Mouse (Mus musculus): ENCODE measurements at regions not wholly inside any gene's neighbourhood (a gene's known extent, or its start where the extent isn't known, plus 50 kb on each side); places are given as distances from the start of the nearest gene placed in this dataset.

- no peaks in the 10 kb centered on the region for H3K4me1 ChIP-seq (ENCODE audit: control insufficient read depth, insufficient read depth, low read length)
- no peak overlapping the region for H3K4me3 ChIP-seq (ENCODE audit: low read depth, low read length)
- WGBS = 97% methylated on average over 7 of the region's 7 CpGs
- DNase-seq (ENCODE audit: low spot score) = no peak
- H3K27me3 ChIP-seq (replicated peaks; ENCODE audit: control insufficient read depth, insufficient read depth, low read length) = no peaks in the 10 kb centered on the region
- H3K36me3 ChIP-seq (ENCODE audit: control insufficient read depth, insufficient read depth, low read length) = no peaks in the 10 kb centered on the region
- ATAC-seq = no peak
- no peak overlapping the region for H3K27ac ChIP-seq (ENCODE audit: low read depth, low read length)
- no peaks in the 10 kb centered on the region for H3K9me3 ChIP-seq (replicated peaks; ENCODE audit: control insufficient read depth, low read length)
- no peak overlapping the region for H3K4me2 ChIP-seq (ENCODE audit: low read length)
- H3K9ac ChIP-seq (ENCODE audit: low read length) = no peak overlapping the region
Observed at GRCm38 (mm10) chr6:140984249-140984648, 255.2 kb downstream of the Gm11077 start.

GRCm38 (mm10) chr6:140993643-140994580 is 255.2 kb upstream of the Pde3a start:
- H3K9ac ChIP-seq (ENCODE audit: low read length) = no peak overlapping the region
- no peaks in the 10 kb centered on the region for H3K36me3 ChIP-seq (ENCODE audit: control insufficient read depth, insufficient read depth, low read length)
- WGBS = 64% methylated on average over 13 of the region's 13 CpGs
- H3K4me2 ChIP-seq (ENCODE audit: low read length) = no peak overlapping the region
- H3K9me3 ChIP-seq (replicated peaks; ENCODE audit: control insufficient read depth, low read length) = no peaks in the 10 kb centered on the region
- peak; percentile 86 for ATAC-seq
- peak; percentile 79 for DNase-seq (ENCODE audit: low spot score)
- H3K4me1 ChIP-seq (ENCODE audit: control insufficient read depth, insufficient read depth, low read length) = peaks cover 3% of the 10 kb centered on the region; the same call in 1 of the 2 replicates
- no peak overlapping the region for H3K4me3 ChIP-seq (ENCODE audit: low read depth, low read length)
- no peaks in the 10 kb centered on the region for H3K27me3 ChIP-seq (replicated peaks; ENCODE audit: control insufficient read depth, insufficient read depth, low read length)
- H3K27ac ChIP-seq (ENCODE audit: low read depth, low read length) = no peak overlapping the region

GRCm38 (mm10) chr6:140995340-140996135 is 253.5 kb upstream of the Pde3a start:
- 57% methylated on average over 14 of the region's 14 CpGs for WGBS
- no peak for ATAC-seq

GRCm38 (mm10) chr6:140998069-140998468 is 251.0 kb upstream of the Pde3a start:
- Histone ChIP-seq H3K4me3 (ENCODE audit: low read depth, low read length) (no peak overlapping the region), H3K27me3 (replicated peaks; ENCODE audit: control insufficient read depth, insufficient read depth, low read length) (no peaks in the 10 kb centered on the region), H3K4me2 (ENCODE audit: low read length) (no peak overlapping the region), H3K36me3 (ENCODE audit: control insufficient read depth, insufficient read depth, low read length) (no peaks in the 10 kb centered on the region), H3K9me3 (replicated peaks; ENCODE audit: control insufficient read depth, low read length) (no peaks in the 10 kb centered on the region), H3K4me1 (ENCODE audit: control insufficient read depth, insufficient read depth, low read length) (peaks cover 3% of the 10 kb centered on the region; the same call in 1 of the 2 replicates), H3K9ac (ENCODE audit: low read length) (no peak overlapping the region), H3K27ac (ENCODE audit: low read depth, low read length) (no peak overlapping the region)
- 88% methylated on average over 7 of the region's 7 CpGs for WGBS
- ATAC-seq (no peak), DNase-seq (ENCODE audit: low spot score) (no peak)

More at GRCm38 (mm10) chr6:140995340-140996135, 253.5 kb upstream of the Pde3a start:
- peak; percentile 28 for DNase-seq (ENCODE audit: low spot score)
- no peak overlapping the region for H3K27ac ChIP-seq (ENCODE audit: low read depth, low read length)
- peaks cover 3% of the 10 kb centered on the region; the same call in 1 of the 2 replicates for H3K4me1 ChIP-seq (ENCODE audit: control insufficient read depth, insufficient read depth, low read length)
- H3K36me3 ChIP-seq (ENCODE audit: control insufficient read depth, insufficient read depth, low read length) = no peaks in the 10 kb centered on the region
- no peak overlapping the region for H3K9ac ChIP-seq (ENCODE audit: low read length)
- H3K4me3 ChIP-seq (ENCODE audit: low read depth, low read length) = no peak overlapping the region
- no peaks in the 10 kb centered on the region for H3K9me3 ChIP-seq (replicated peaks; ENCODE audit: control insufficient read depth, low read length)
- no peaks in the 10 kb centered on the region for H3K27me3 ChIP-seq (replicated peaks; ENCODE audit: control insufficient read depth, insufficient read depth, low read length)
- no peak overlapping the region for H3K4me2 ChIP-seq (ENCODE audit: low read length)

GRCm38 (mm10) chr6:141000552-141000951 is 248.5 kb upstream of the Pde3a start:
- no peak overlapping the region for H3K27ac ChIP-seq (ENCODE audit: low read depth, low read length)
- ATAC-seq = no peak
- no peak for DNase-seq (ENCODE audit: low spot score)
- no peak overlapping the region for H3K4me3 ChIP-seq (ENCODE audit: low read depth, low read length)
- no peaks in the 10 kb centered on the region for H3K9me3 ChIP-seq (replicated peaks; ENCODE audit: control insufficient read depth, low read length)
- H3K4me2 ChIP-seq (ENCODE audit: low read length) = no peak overlapping the region
- no peaks in the 10 kb centered on the region for H3K27me3 ChIP-seq (replicated peaks; ENCODE audit: control insufficient read depth, insufficient read depth, low read length)
- H3K4me1 ChIP-seq (ENCODE audit: control insufficient read depth, insufficient read depth, low read length) = no peaks in the 10 kb centered on the region
- H3K36me3 ChIP-seq (ENCODE audit: control insufficient read depth, insufficient read depth, low read length) = no peaks in the 10 kb centered on the region
- WGBS = 86% methylated on average over 2 of the region's 2 CpGs
- no peak overlapping the region for H3K9ac ChIP-seq (ENCODE audit: low read length)

DNA sequence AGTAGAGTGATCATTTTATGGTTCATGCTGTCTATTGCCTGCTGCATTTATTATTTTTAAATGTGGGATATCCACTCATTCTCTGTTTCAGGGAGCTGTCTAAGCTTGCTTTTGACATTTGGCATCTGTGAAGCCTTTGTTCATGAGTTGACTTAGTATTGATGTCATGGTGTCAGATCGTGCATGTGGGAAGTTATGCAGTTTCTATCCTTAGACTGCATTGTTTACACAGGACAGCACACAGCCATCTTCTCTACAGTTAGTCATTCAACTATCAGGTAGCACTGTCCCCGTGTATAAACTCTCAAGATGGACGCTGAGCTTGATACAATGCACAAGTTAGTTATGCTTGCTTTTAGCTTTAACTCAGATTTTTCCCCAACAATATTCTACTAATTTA is 247.8 kb upstream of the Pde3a start:
- H3K27ac ChIP-seq (ENCODE audit: low read depth, low read length) = no peak overlapping the region
- no peaks in the 10 kb centered on the region for H3K27me3 ChIP-seq (replicated peaks; ENCODE audit: control insufficient read depth, insufficient read depth, low read length)
- no peak overlapping the region for H3K4me3 ChIP-seq (ENCODE audit: low read depth, low read length)
- no peaks in the 10 kb centered on the region for H3K36me3 ChIP-seq (ENCODE audit: control insufficient read depth, insufficient read depth, low read length)
- H3K9ac ChIP-seq (ENCODE audit: low read length) = no peak overlapping the region
- no peaks in the 10 kb centered on the region for H3K9me3 ChIP-seq (replicated peaks; ENCODE audit: control insufficient read depth, low read length)
- ATAC-seq (no peak), DNase-seq (ENCODE audit: low spot score) (no peak)
- WGBS = 89% methylated on average over 3 of the region's 3 CpGs
- no peak overlapping the region for H3K4me2 ChIP-seq (ENCODE audit: low read length)
- H3K4me1 ChIP-seq (ENCODE audit: control insufficient read depth, insufficient read depth, low read length) = no peaks in the 10 kb centered on the region

- Histone ChIP-seq H3K9me3 (replicated peaks; ENCODE audit: control insufficient read depth, low read length) (no peaks in the 10 kb centered on the region), H3K27ac (ENCODE audit: low read depth, low read length) (no peak overlapping the region), H3K4me2 (ENCODE audit: low read length) (no peak overlapping the region), H3K4me3 (ENCODE audit: low read depth, low read length) (no peak overlapping the region), H3K36me3 (ENCODE audit: control insufficient read depth, insufficient read depth, low read length) (no peaks in the 10 kb centered on the region), H3K27me3 (replicated peaks; ENCODE audit: control insufficient read depth, insufficient read depth, low read length) (no peaks in the 10 kb centered on the region), H3K4me1 (ENCODE audit: control insufficient read depth, insufficient read depth, low read length) (no peaks in the 10 kb centered on the region), H3K9ac (ENCODE audit: low read length) (no peak overlapping the region)
- 94% methylated on average over 11 of the region's 11 CpGs for WGBS
- ATAC-seq = no peak
- DNase-seq (ENCODE audit: low spot score) = no peak
Observed at GRCm38 (mm10) chr6:141015055-141015681, 233.9 kb upstream of the Pde3a start.

DNA sequence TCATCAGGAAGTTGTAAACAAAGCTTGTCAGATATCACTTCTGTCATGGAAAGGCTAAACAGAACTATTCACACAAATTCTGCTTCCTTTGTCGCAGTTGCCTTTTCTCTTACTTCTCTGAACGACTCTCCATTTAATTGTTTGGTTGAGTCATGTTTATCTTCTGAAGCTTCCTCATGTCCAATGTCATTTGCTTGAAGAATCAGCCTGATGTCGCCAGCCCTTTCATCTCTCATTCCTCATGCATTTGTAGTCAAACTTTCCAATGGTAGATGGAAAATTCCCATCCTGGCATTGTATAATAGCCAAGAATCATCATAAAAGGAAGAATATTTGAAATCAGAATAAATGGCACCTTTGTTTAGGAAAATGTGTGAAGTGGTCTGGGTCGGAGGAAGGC is 225.6 kb upstream of the Pde3a start:
- Histone ChIP-seq H3K36me3 (ENCODE audit: control insufficient read depth, insufficient read depth, low read length) (no peaks in the 10 kb centered on the region), H3K4me3 (ENCODE audit: low read depth, low read length) (no peak overlapping the region), H3K4me1 (ENCODE audit: control insufficient read depth, insufficient read depth, low read length) (no peaks in the 10 kb centered on the region), H3K9me3 (replicated peaks; ENCODE audit: control insufficient read depth, low read length) (no peaks in the 10 kb centered on the region), H3K9ac (ENCODE audit: low read length) (no peak overlapping the region), H3K27ac (ENCODE audit: low read depth, low read length) (no peak overlapping the region), H3K27me3 (replicated peaks; ENCODE audit: control insufficient read depth, insufficient read depth, low read length) (no peaks in the 10 kb centered on the region), H3K4me2 (ENCODE audit: low read length) (no peak overlapping the region)
- ATAC-seq (no peak), DNase-seq (ENCODE audit: low spot score) (no peak)
- WGBS = 83% methylated on average over 4 of the region's 4 CpGs

All from forebrain, embryonic 14.5 days (tissue).